Mouse (Mus musculus): Measurements from ENCODE around the gene Ahrr.
A peak's percentile ranks its signal among the peaks of the same experiment; 100 is the strongest.

The Ahrr gene

GRCm38 (mm10) chr13:74292167-74292566 is at the start of gene Ahrr:
Gene Ahrr, minus strand, starts transcription at chr13:74292331.
- peak; percentile 15 to 27 for DNase-seq

- DNase-seq, result peak in 1 of 2 experiments; percentile 40
Measured at GRCm38 (mm10) chr13:74341036-74341435, 48.9 kb upstream of the Ahrr start.

- DNase-seq, result no peak
Measured at GRCm38 (mm10) chr13:74329321-74329720, 37.2 kb upstream of the Ahrr start.

GRCm38 (mm10) chr13:74317170-74317849 is 25.2 kb upstream of the Ahrr start, which contains the start of gene Pdcd6:
Gene Pdcd6, minus strand, starts transcription at chr13:74317580.
- DNase-seq, result peak; percentile 98 to 99

GRCm38 (mm10) chr13:74316789-74317169 is 24.6 kb upstream of the Ahrr start:
- DNase-seq, result no peak

- DNase-seq, result no peak
Measured at GRCm38 (mm10) chr13:74316386-74316785, 24.3 kb upstream of the Ahrr start.

GRCm38 (mm10) chr13:74314616-74315015 is 22.5 kb upstream of the Ahrr start:
- no peak for DNase-seq

- DNase-seq, result no peak
Measured at GRCm38 (mm10) chr13:74305780-74306179, 13.6 kb upstream of the Ahrr start.

GRCm38 (mm10) chr13:74305380-74305779 is 13.2 kb upstream of the Ahrr start:
- no peak for DNase-seq

- DNase-seq, result no peak
Measured at GRCm38 (mm10) chr13:74302050-74303037, 10.2 kb upstream of the Ahrr start.

- peak; percentile 34 to 39 for DNase-seq
Measured at GRCm38 (mm10) chr13:74301607-74301984, 9.5 kb upstream of the Ahrr start.

- peak; percentile 46 to 56 for DNase-seq
Measured at GRCm38 (mm10) chr13:74300925-74301606, 8.9 kb upstream of the Ahrr start.

- DNase-seq, result no peak
Measured at GRCm38 (mm10) chr13:74296376-74296775, 4.2 kb upstream of the Ahrr start.

- DNase-seq, result no peak
Measured at GRCm38 (mm10) chr13:74289646-74290045, 2.5 kb downstream of the Ahrr start.

- DNase-seq, result no peak
Measured at GRCm38 (mm10) chr13:74282299-74282698, 9.8 kb downstream of the Ahrr start.

GRCm38 (mm10) chr13:74275726-74276125 is 16.4 kb downstream of the Ahrr start:
- no peak for DNase-seq

- DNase-seq, result peak; percentile 26 to 30
Measured at GRCm38 (mm10) chr13:74260231-74260992, 31.7 kb downstream of the Ahrr start.

- peak; percentile 55 to 70 for DNase-seq
Measured at GRCm38 (mm10) chr13:74259460-74260230, 32.5 kb downstream of the Ahrr start.

GRCm38 (mm10) chr13:74246494-74246893 is 45.6 kb downstream of the Ahrr start:
- DNase-seq, result no peak

GRCm38 (mm10) chr13:74245899-74246231 is 46.3 kb downstream of the Ahrr start:
- no peak for DNase-seq

- peak; percentile 53 to 56 for DNase-seq
Measured at GRCm38 (mm10) chr13:74245214-74245898, 46.8 kb downstream of the Ahrr start.
